ENCODE assay signal across 24 mouse cellular contexts in the genomic region with DNA sequence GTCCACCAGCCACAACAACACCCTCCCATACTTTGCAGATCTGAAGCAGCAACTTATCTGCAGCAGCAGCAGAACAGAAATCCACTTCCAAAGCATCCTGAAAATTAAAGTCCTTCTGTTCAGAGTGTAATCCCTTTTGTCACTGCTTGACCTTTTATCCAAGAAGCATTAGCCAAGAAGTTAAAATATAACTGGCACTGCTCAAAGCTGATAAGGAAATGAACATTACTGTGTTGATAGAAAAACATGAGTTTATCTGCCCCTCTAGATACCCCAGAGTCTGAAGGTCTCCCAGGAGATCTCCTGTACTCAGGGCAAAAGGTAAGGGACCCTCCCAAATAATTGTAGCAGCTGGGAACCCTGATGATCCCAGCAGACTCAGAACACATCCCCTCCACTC. TPM values are rescaled to one million over a fixed set of nuclear protein-coding genes. Genes with fewer than 3 reads are reported as not detected.
DNase-seq lines count a peak whose midpoint lies in the region; ATAC-seq and TF ChIP-seq lines count a peak whose summit lies in the region.
"Had no signal": no experiment of that assay in that cellular context is flagged by ENCODE, and none has a peak within 500 bp of the region (broad histone marks: within the 10 kb centered on the region; RNA-seq: fewer than 3 reads in every experiment).

No protein-coding gene starts in this region.

- TF ChIP-seq CTCF in liver, postnatal 0 days (IDR thresholded peaks at IDR 0.05; ENCODE audit: low read depth), result no peak
- TF ChIP-seq CTCF in hindbrain, postnatal 0 days (IDR thresholded peaks at IDR 0.05; ENCODE audit: low read depth), result no peak

- H3K4me2 ChIP-seq in liver, embryonic 11.5 days, result no peak overlapping the region
- H3K4me2 ChIP-seq in liver, embryonic 12.5 days, result no peak overlapping the region
- no peak overlapping the region for H3K4me2 ChIP-seq in intestine, embryonic 15.5 days (replicated peaks)
- H3K4me2 ChIP-seq in liver, postnatal 0 days (ENCODE audit: low read depth, low read length), result no peak overlapping the region
- no peak overlapping the region for H3K4me2 ChIP-seq in hindbrain, postnatal 0 days (ENCODE audit: low read depth, low read length)
- H3K4me2 ChIP-seq: embryonic facial prominence, embryonic 12.5 days; forebrain, embryonic 15.5 days had no signal

- H3K27me3 ChIP-seq in liver, embryonic 11.5 days (replicated peaks; ENCODE audit: control insufficient read depth, insufficient read depth, low read length), result no peaks in the 10 kb centered on the region
- no peaks in the 10 kb centered on the region for H3K27me3 ChIP-seq in liver, embryonic 12.5 days (replicated peaks)
- H3K27me3 ChIP-seq in intestine, embryonic 15.5 days (replicated peaks), result no peaks in the 10 kb centered on the region
- H3K27me3 ChIP-seq in liver, postnatal 0 days (ENCODE audit: insufficient read depth, low read length), result no peaks in the 10 kb centered on the region
- H3K27me3 ChIP-seq in hindbrain, postnatal 0 days (ENCODE audit: insufficient read depth, low read length), result no peaks in the 10 kb centered on the region
- H3K27me3 ChIP-seq: embryonic facial prominence, embryonic 12.5 days; forebrain, embryonic 15.5 days had no signal

- ATAC-seq in liver, embryonic 11.5 days (replicated peaks; ENCODE audit: low FRiP score), result peak; percentile 41; the same call in 1 of the 2 replicates
- ATAC-seq in liver, embryonic 12.5 days, result no peak
- peak; percentile 95 for ATAC-seq in intestine, embryonic 15.5 days
- ATAC-seq in liver, postnatal 0 days, result no peak
- ATAC-seq in hindbrain, postnatal 0 days, result no peak
- ATAC-seq: forebrain, embryonic 15.5 days had no signal

- H3K36me3 ChIP-seq in liver, embryonic 11.5 days (ENCODE audit: control insufficient read depth, insufficient read depth, low read length), result no peaks in the 10 kb centered on the region
- no peaks in the 10 kb centered on the region for H3K36me3 ChIP-seq in liver, embryonic 12.5 days
- H3K36me3 ChIP-seq in intestine, embryonic 15.5 days, result no peaks in the 10 kb centered on the region
- H3K36me3 ChIP-seq in liver, postnatal 0 days (replicated peaks; ENCODE audit: insufficient read depth, low read length), result no peaks in the 10 kb centered on the region
- no peaks in the 10 kb centered on the region for H3K36me3 ChIP-seq in hindbrain, postnatal 0 days (ENCODE audit: insufficient read depth, low read length)
- H3K36me3 ChIP-seq: embryonic facial prominence, embryonic 12.5 days; forebrain, embryonic 15.5 days; heart, embryonic 10.5 days had no signal

- H3K9ac ChIP-seq in liver, embryonic 11.5 days (ENCODE audit: low read depth, low read length), result no peak overlapping the region
- no peak overlapping the region for H3K9ac ChIP-seq in liver, embryonic 12.5 days
- no peak overlapping the region for H3K9ac ChIP-seq in intestine, embryonic 15.5 days
- no peak overlapping the region for H3K9ac ChIP-seq in liver, postnatal 0 days (replicated peaks)
- H3K9ac ChIP-seq in hindbrain, postnatal 0 days (replicated peaks; ENCODE audit: low read length), result no peak overlapping the region
- H3K9ac ChIP-seq: embryonic facial prominence, embryonic 12.5 days; forebrain, embryonic 15.5 days had no signal

- H3K27ac ChIP-seq in liver, embryonic 11.5 days (ENCODE audit: low read depth, low read length), result no peak overlapping the region
- H3K27ac ChIP-seq in liver, embryonic 12.5 days, result no peak overlapping the region
- peak overlapping the region; percentile 54; the same call in 1 of the 2 replicates for H3K27ac ChIP-seq in intestine, embryonic 15.5 days
- peak overlapping the region; percentile 16; the same call in 1 of the 2 replicates for H3K27ac ChIP-seq in liver, postnatal 0 days (ENCODE audit: low read depth)
- H3K27ac ChIP-seq in hindbrain, postnatal 0 days, result no peak overlapping the region
- H3K27ac ChIP-seq: embryonic facial prominence, embryonic 12.5 days; forebrain, embryonic 15.5 days; heart, embryonic 10.5 days had no signal

- TF ChIP-seq EP300 in liver, postnatal 0 days (IDR thresholded peaks at IDR 0.05; ENCODE audit: low read depth), result no peak

- no peak overlapping the region for H3K4me3 ChIP-seq in liver, embryonic 11.5 days (ENCODE audit: low read depth, low read length)
- H3K4me3 ChIP-seq in liver, embryonic 12.5 days, result no peak overlapping the region
- no peak overlapping the region for H3K4me3 ChIP-seq in intestine, embryonic 15.5 days (replicated peaks)
- H3K4me3 ChIP-seq in liver, postnatal 0 days (ENCODE audit: low read depth, low read length), result no peak overlapping the region
- no peak overlapping the region for H3K4me3 ChIP-seq in hindbrain, postnatal 0 days (ENCODE audit: low read length)
- H3K4me3 ChIP-seq: embryonic facial prominence, embryonic 12.5 days; forebrain, embryonic 15.5 days; heart, embryonic 10.5 days had no signal

- no peak for DNase-seq in liver, embryonic 11.5 days (ENCODE audit: low spot score)
- DNase-seq in liver, postnatal 0 days, result no peak
- no peak for DNase-seq in urinary bladder, postnatal 4 days (ENCODE audit: low spot score in 2 of 2)
- no peak for DNase-seq in hindbrain, postnatal 0 days (ENCODE audit: low spot score)
- DNase-seq in spleen, postnatal 4 days (ENCODE audit: low spot score in 2 of 2), result no peak
- DNase-seq: adrenal gland, postnatal 14 days; cerebellum, adult 11-12 months; cerebellum, adult 9-10 months; cerebellum, postnatal 25 days; gastrocnemius, postnatal 36 days; heart, adult 11 months; heart, postnatal 10 days; heart, postnatal 4 days had no signal

- H3K9me3 ChIP-seq in liver, embryonic 11.5 days (ENCODE audit: control insufficient read depth, low read length), result no peaks in the 10 kb centered on the region
- no peaks in the 10 kb centered on the region for H3K9me3 ChIP-seq in liver, embryonic 12.5 days (replicated peaks)
- no peaks in the 10 kb centered on the region for H3K9me3 ChIP-seq in intestine, embryonic 15.5 days
- H3K9me3 ChIP-seq in liver, postnatal 0 days (ENCODE audit: low read length), result no peaks in the 10 kb centered on the region
- no peaks in the 10 kb centered on the region for H3K9me3 ChIP-seq in hindbrain, postnatal 0 days (ENCODE audit: low read length)
- H3K9me3 ChIP-seq: embryonic facial prominence, embryonic 12.5 days; forebrain, embryonic 15.5 days; heart, embryonic 10.5 days had no signal

- H3K4me1 ChIP-seq in liver, embryonic 11.5 days (replicated peaks; ENCODE audit: control insufficient read depth, insufficient read depth, low read length), result no peaks in the 10 kb centered on the region
- H3K4me1 ChIP-seq in liver, embryonic 12.5 days, result no peaks in the 10 kb centered on the region
- H3K4me1 ChIP-seq in intestine, embryonic 15.5 days (replicated peaks), result no peaks in the 10 kb centered on the region
- H3K4me1 ChIP-seq in liver, postnatal 0 days (ENCODE audit: insufficient read depth), result no peaks in the 10 kb centered on the region
- no peaks in the 10 kb centered on the region for H3K4me1 ChIP-seq in hindbrain, postnatal 0 days (ENCODE audit: insufficient read depth, low read length)
- H3K4me1 ChIP-seq: embryonic facial prominence, embryonic 12.5 days; forebrain, embryonic 15.5 days; heart, embryonic 10.5 days had no signal

RNA-seq across cellular contexts. Expression of a gene that starts 42.8 kb away (rescaled TPM):
- polyA plus RNA-seq in liver, embryonic 11.5 days (2014; fragmentation: Nextera tagmentation; extraction: Ambion mirVana), result not detected in 2 replicates
- not detected in 2 replicates for polyA plus RNA-seq in liver, embryonic 12.5 days (2016; fragmentation: Nextera tagmentation; extraction: Ambion mirVana)
- polyA plus RNA-seq in intestine, embryonic 15.5 days (2015; fragmentation: Nextera tagmentation; extraction: Ambion mirVana), result 3.1 and 3.6 TPM in 2 replicates
- polyA plus RNA-seq in liver, postnatal 0 days (2015; fragmentation: Nextera tagmentation; extraction: Ambion mirVana), result 1.9 and 3.7 TPM in 2 replicates
- not detected in 2 replicates for total RNA-seq in hindbrain, postnatal 0 days (2014; rRNA removed)
- polyA plus RNA-seq in hindbrain, postnatal 0 days (2015; fragmentation: Nextera tagmentation; extraction: Ambion mirVana), result not detected in 2 replicates
- total RNA-seq: gastrocnemius, adult 8-10 months; gastrocnemius, postnatal 36 days; heart, postnatal 10 days; heart, postnatal 4 days; MEL had no signal
- polyA plus RNA-seq: C2C12; cortical plate, adult 2 months; embryonic facial prominence, embryonic 12.5 days; forebrain, embryonic 11.5 days; forebrain, embryonic 15.5 days; heart, embryonic 10.5 days; heart, embryonic 14.5 days had no signal

RNA-seq across cellular contexts. Expression of a gene that starts 44.2 kb away (rescaled TPM):
- not detected in 2 replicates for polyA plus RNA-seq in liver, embryonic 11.5 days (2014; fragmentation: Nextera tagmentation; extraction: Ambion mirVana)
- polyA plus RNA-seq in liver, embryonic 12.5 days (2016; fragmentation: Nextera tagmentation; extraction: Ambion mirVana), result not detected in 2 replicates
- polyA plus RNA-seq in intestine, embryonic 15.5 days (2015; fragmentation: Nextera tagmentation; extraction: Ambion mirVana), result not detected in 2 replicates
- polyA plus RNA-seq in liver, postnatal 0 days (2015; fragmentation: Nextera tagmentation; extraction: Ambion mirVana), result not detected in 2 replicates
- total RNA-seq in hindbrain, postnatal 0 days (2014; rRNA removed), result not detected in 2 replicates
- polyA plus RNA-seq in hindbrain, postnatal 0 days (2015; fragmentation: Nextera tagmentation; extraction: Ambion mirVana), result not detected in 2 replicates
- total RNA-seq: gastrocnemius, adult 8-10 months; gastrocnemius, postnatal 36 days; heart, postnatal 10 days; heart, postnatal 4 days; MEL had no signal
- polyA plus RNA-seq: C2C12; cortical plate, adult 2 months; embryonic facial prominence, embryonic 12.5 days; forebrain, embryonic 11.5 days; forebrain, embryonic 15.5 days; heart, embryonic 10.5 days; heart, embryonic 14.5 days had no signal

Comparison
In these comparisons a context has a peak if more than half of its experiments do, and no peak if none do; other contexts are left out.
1. ATAC-seq: peak in liver, embryonic 11.5 days (single experiment) and intestine, embryonic 15.5 days (single experiment); none in liver, embryonic 12.5 days (single experiment), liver, postnatal 0 days (single experiment) and hindbrain, postnatal 0 days (single experiment).
2. H3K27ac ChIP-seq: peak in intestine, embryonic 15.5 days (single experiment) and liver, postnatal 0 days (single experiment); none in liver, embryonic 11.5 days (single experiment), liver, embryonic 12.5 days (single experiment) and hindbrain, postnatal 0 days (single experiment).